Mouse (Mus musculus) thymus, adult 2 months (tissue): ENCODE data around the gene Exosc5. TPM values are rescaled to one million over a fixed set of nuclear protein-coding genes. Genes with fewer than 3 reads are reported as not detected.

Source experiments
- DNase-seq: peaks from one replicate; pipeline ENCODE4 v3.0.0; 2021
- H3K27ac ChIP-seq: fragments of 200-500 bp; 2 replicates; pipeline ENCODE4 v1.5.1; 2012; ENCODE audit warnings: low read length, control low read depth; ENCODE audit not compliant: control insufficient read depth, insufficient read depth
- H3K27me3 ChIP-seq: fragments of 200-500 bp; 2 replicates; pipeline ENCODE4 v1.6.1; 2012; ENCODE audit warnings: mild to moderate bottlenecking, low read length, moderate library complexity, mixed read lengths; ENCODE audit not compliant: control insufficient read depth, insufficient read depth
- H3K36me3 ChIP-seq: fragments of 200-500 bp; 2 replicates; pipeline ENCODE4 v1.6.1; 2012; ENCODE audit warnings: mild to moderate bottlenecking, low read length, moderate library complexity; ENCODE audit not compliant: control insufficient read depth, insufficient read depth
- H3K4me1 ChIP-seq: fragments of 200-500 bp; replicated peaks from 2 replicates; pipeline ENCODE4 v1.6.1; 2012; ENCODE audit warnings: low read length; ENCODE audit not compliant: control insufficient read depth, insufficient read depth
- H3K4me3 ChIP-seq: fragments of 200-500 bp; 2 replicates; pipeline ENCODE4 v1.5.1; 2012; ENCODE audit warnings: mild to moderate bottlenecking, low read length, control low read depth, moderate library complexity; ENCODE audit not compliant: control insufficient read depth, insufficient read depth
- CTCF ChIP-seq: fragments of 200-500 bp; IDR thresholded peaks from 2 replicates; pipeline ENCODE4 v1.5.1; 2012; ENCODE audit warnings: mild to moderate bottlenecking, control low read depth, low read length, moderate library complexity, borderline replicate concordance; ENCODE audit not compliant: control insufficient read depth, poor library complexity, insufficient read depth; ENCODE audit errors: extremely low read depth
- POLR2A ChIP-seq: fragments of 200-500 bp; IDR thresholded peaks from 2 replicates; pipeline ENCODE4 v1.6.1; 2012; ENCODE audit warnings: mild to moderate bottlenecking, low read length, control low read depth, moderate library complexity; ENCODE audit not compliant: control insufficient read depth, poor library complexity, insufficient read depth; ENCODE audit errors: extremely low read depth
- WGBS: fragments of 180-500 bp; shearing (Covaris S2); methylation state at CpG from one replicate; pipeline ENCODE4 v1.1.7; 2018; 5-methylcytosine and 5-hydroxymethylcytosine counted together
- polyA plus RNA-seq: library from polyadenylated mRNA; depleted of rRNA; stranded (reverse); fragments of >200 nt; gene quantifications from 2 replicates; pipeline ENCODE4 v1.2.3, GENCODE M21; 2012

The Exosc5 gene
- polyA plus RNA-seq, 1 experiment = 146 TPM

GRCm38 (mm10) chr7:25703793-25704494, 45.0 kb downstream of the Exosc5 start:
- Histone ChIP-seq H3K27ac (no peak overlapping the region), H3K4me1 (peaks cover 9% of the 10 kb centered on the region), H3K36me3 (peaks cover 46% of the 10 kb centered on the region), H3K27me3 (no peaks in the 10 kb centered on the region), H3K4me3 (no peak overlapping the region)
- no peak for TF ChIP-seq CTCF
- TF ChIP-seq POLR2A = no peak
- DNase-seq = no peak
- 97% methylated on average over 10 of the region's 10 CpGs for WGBS

- Histone ChIP-seq H3K36me3 (peaks cover 41% of the 10 kb centered on the region), H3K27me3 (no peaks in the 10 kb centered on the region), H3K4me1 (peaks cover 9% of the 10 kb centered on the region), H3K4me3 (no peak overlapping the region), H3K27ac (no peak overlapping the region)
- TF ChIP-seq POLR2A = no peak
- no peak for TF ChIP-seq CTCF
- WGBS = 91% methylated on average over 25 of the region's 37 CpGs
- no peak for DNase-seq
Measured at GRCm38 (mm10) chr7:25704716-25705364, 45.9 kb downstream of the Exosc5 start.

- Histone ChIP-seq H3K27me3 (no peaks in the 10 kb centered on the region), H3K4me1 (peaks cover 16% of the 10 kb centered on the region), H3K4me3 (no peak overlapping the region), H3K27ac (no peak overlapping the region), H3K36me3 (peaks cover 34% of the 10 kb centered on the region)
- DNase-seq = no peak
- 64% methylated on average over 6 of the region's 6 CpGs for WGBS
- TF ChIP-seq CTCF (no peak), POLR2A (no peak)
Measured at GRCm38 (mm10) chr7:25705801-25706251, 46.9 kb downstream of the Exosc5 start.

GRCm38 (mm10) chr7:25706578-25707170, 47.7 kb downstream of the Exosc5 start:
- no peak overlapping the region for H3K27ac ChIP-seq
- WGBS = 56% methylated on average over 7 of the region's 7 CpGs
- peaks cover 21% of the 10 kb centered on the region for H3K4me1 ChIP-seq
- no peaks in the 10 kb centered on the region for H3K27me3 ChIP-seq
- TF ChIP-seq POLR2A = no peak
- no peak for TF ChIP-seq CTCF
- no peak overlapping the region for H3K4me3 ChIP-seq
- H3K36me3 ChIP-seq = peaks cover 25% of the 10 kb centered on the region
- DNase-seq = no peak

GRCm38 (mm10) chr7:25707581-25708292, 48.8 kb downstream of the Exosc5 start:
- H3K36me3 ChIP-seq = peaks cover 19% of the 10 kb centered on the region
- DNase-seq = no peak
- WGBS = 52% methylated on average over 15 of the region's 15 CpGs
- TF ChIP-seq CTCF (no peak), POLR2A (no peak)
- H3K27ac ChIP-seq = 0 out of 2 replicates have a peak overlapping the region, but pooled peaks have one; percentile 2
- H3K4me3 ChIP-seq = no peak overlapping the region
- H3K27me3 ChIP-seq = no peaks in the 10 kb centered on the region
- H3K4me1 ChIP-seq = peaks cover 21% of the 10 kb centered on the region

- DNase-seq = no peak
- H3K27me3 ChIP-seq = no peaks in the 10 kb centered on the region
- peaks cover 30% of the 10 kb centered on the region for H3K36me3 ChIP-seq
- H3K4me3 ChIP-seq = no peak overlapping the region
- H3K27ac ChIP-seq = no peak overlapping the region
- no peak for TF ChIP-seq CTCF
- 55% methylated on average over 12 of the region's 12 CpGs for WGBS
- H3K4me1 ChIP-seq = peaks cover 20% of the 10 kb centered on the region
Measured at GRCm38 (mm10) chr7:25709961-25710360, 51.0 kb downstream of the Exosc5 start.
